Mouse (Mus musculus) frontal cortex, adult 2 months (tissue): ENCODE measurements around the gene Ddb2. TPM values are rescaled to one million over a fixed set of nuclear protein-coding genes. Genes with fewer than 3 reads are reported as not detected.
"Not testable (repeated sequence)": the region's sequence is repeated elsewhere in the genome, so short reads cannot be mapped to it uniquely, and the experiment has no call there.

Experiments
- DNase-seq, 2 experiments: peaks; one replicate each; pipeline ENCODE4 v3.0.0; 2022; ENCODE audit warnings: low spot score in 1 of 2; ENCODE audit errors: extremely low spot score in 1 of 2
- polyA plus RNA-seq: library from polyadenylated mRNA; depleted of rRNA; stranded (reverse); fragments of >200 nt; gene quantifications from 2 replicates; pipeline ENCODE4 v1.2.3, GENCODE M21; 2012

Ddb2 gene
- polyA plus RNA-seq, 1 experiment = 39.2 TPM

GRCm38 (mm10) chr2:91256256-91257125 lies 19.7 kb upstream of the Ddb2 start:
- DNase-seq = peak in 1 of 2 experiments; percentile 61

- DNase-seq = peak in 1 of 2 experiments; percentile 61
Observed at GRCm38 (mm10) chr2:91255661-91256150, 18.9 kb upstream of the Ddb2 start, which contains the start of gene Pacsin3. Pacsin3 (plus strand) TSS chr2:91255954.

- DNase-seq = no peak
Observed at GRCm38 (mm10) chr2:91254725-91255380, 18.1 kb upstream of the Ddb2 start.

GRCm38 (mm10) chr2:91252512-91252911 lies 15.7 kb upstream of the Ddb2 start:
- DNase-seq = no peak

GRCm38 (mm10) chr2:91252001-91252400 lies 15.2 kb upstream of the Ddb2 start:
- DNase-seq = no peak

GRCm38 (mm10) chr2:91248366-91248765 lies 11.6 kb upstream of the Ddb2 start:
- DNase-seq = no peak

GRCm38 (mm10) chr2:91244557-91245228 lies 7.9 kb upstream of the Ddb2 start:
- no peak for DNase-seq

- peak; percentile 70 to 87 for DNase-seq
Observed at GRCm38 (mm10) chr2:91243416-91243815, 6.6 kb upstream of the Ddb2 start.

GRCm38 (mm10) chr2:91242547-91242946 lies 5.8 kb upstream of the Ddb2 start:
- DNase-seq = no peak

GRCm38 (mm10) chr2:91237511-91238080 lies 814 bp upstream of the Ddb2 start:
- DNase-seq = not testable (repeated sequence)

GRCm38 (mm10) chr2:91229735-91230134 lies 7.0 kb downstream of the Ddb2 start:
- DNase-seq = peak; percentile 71 to 72

- DNase-seq = no peak
Observed at GRCm38 (mm10) chr2:91223614-91224013, 13.2 kb downstream of the Ddb2 start.

GRCm38 (mm10) chr2:91220501-91220900 lies 16.3 kb downstream of the Ddb2 start:
- DNase-seq = no peak

- DNase-seq = peak in 1 of 2 experiments; percentile 35
Observed at GRCm38 (mm10) chr2:91217032-91217431, 19.8 kb downstream of the Ddb2 start.

GRCm38 (mm10) chr2:91213311-91213710 lies 23.5 kb downstream of the Ddb2 start:
- DNase-seq = no peak

- no peak for DNase-seq
Observed at GRCm38 (mm10) chr2:91206254-91206775, 30.5 kb downstream of the Ddb2 start.

- DNase-seq = no peak
Observed at GRCm38 (mm10) chr2:91202972-91203656, 33.7 kb downstream of the Ddb2 start.

GRCm38 (mm10) chr2:91202222-91202971 lies 34.4 kb downstream of the Ddb2 start, which contains the start of the genes Nr1h3 and Acp2:
Nr1h3 (minus strand) TSS chr2:91202834.
Acp2 (plus strand) TSS chr2:91202885.
- DNase-seq = peak; percentile 90 to 98

GRCm38 (mm10) chr2:91198888-91199287 lies 37.9 kb downstream of the Ddb2 start:
- peak in 1 of 2 experiments; percentile 33 for DNase-seq
